Mouse (Mus musculus): ENCODE measurements around the gene Prdm11.

Gene Prdm11

DNA sequence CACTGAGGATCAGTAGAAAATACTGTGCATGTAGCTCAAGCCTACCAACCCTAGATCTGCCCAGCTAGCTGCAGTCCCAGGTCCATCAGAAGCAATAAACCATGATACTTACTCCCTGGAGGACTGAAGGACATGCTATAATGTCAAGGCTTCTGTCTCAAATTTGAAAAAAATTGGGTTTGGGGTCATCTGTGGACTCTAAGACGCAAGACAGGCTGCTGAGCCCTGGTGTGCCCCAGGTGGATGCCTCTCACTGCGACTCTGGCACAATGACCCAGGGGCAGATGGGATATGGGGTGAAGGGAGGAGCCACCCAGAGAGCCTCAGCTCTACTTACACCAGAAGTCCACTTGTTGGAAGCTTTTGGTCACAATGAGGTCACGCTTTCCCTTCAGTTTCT is 33.0 kb downstream of the Prdm11 start:
- DNase-seq (ENCODE audit: extremely low read depth, low read depth, low spot score), result no peak

DNA sequence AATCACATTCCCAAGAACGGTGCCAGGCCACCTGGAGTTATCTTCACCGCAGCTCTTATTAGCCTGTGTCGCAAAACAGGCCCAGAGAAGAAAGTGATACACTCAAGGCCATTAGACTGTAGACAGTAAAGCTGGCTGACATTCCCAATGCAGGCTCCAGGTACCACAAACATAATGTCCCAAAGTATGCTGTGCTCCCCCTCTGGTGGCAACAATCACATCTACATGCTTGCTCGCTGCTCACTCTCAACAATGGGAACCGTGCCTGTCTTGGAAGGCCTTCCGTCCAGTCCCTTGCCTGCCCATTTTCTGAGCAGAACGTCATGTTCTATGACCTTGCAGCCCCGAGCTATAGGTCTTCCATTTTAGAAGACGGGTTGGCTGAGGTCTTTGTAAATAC is 34.0 kb downstream of the Prdm11 start:
- no peak for DNase-seq (ENCODE audit: extremely low read depth, low read depth, low spot score)

DNA sequence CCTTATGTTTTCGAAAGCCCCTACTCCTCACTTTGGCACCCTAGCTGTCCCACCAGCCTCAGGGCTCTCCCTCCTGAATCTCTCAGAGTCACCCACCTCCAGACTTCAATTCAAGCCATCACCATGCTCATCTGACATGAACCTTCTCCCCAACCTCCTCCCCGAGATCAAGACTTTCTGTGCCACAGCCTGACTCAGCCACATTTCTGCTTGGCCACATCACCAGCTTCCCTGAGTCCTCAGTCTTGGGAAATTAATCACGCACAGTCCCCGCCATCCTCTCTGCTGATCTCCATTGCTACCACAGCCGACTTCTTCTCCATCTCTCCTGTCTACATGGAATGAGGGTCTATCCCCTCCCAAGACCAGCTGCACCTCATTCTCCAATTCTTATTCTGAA is 34.5 kb downstream of the Prdm11 start:
- no peak for DNase-seq (ENCODE audit: extremely low read depth, low read depth, low spot score)

DNA sequence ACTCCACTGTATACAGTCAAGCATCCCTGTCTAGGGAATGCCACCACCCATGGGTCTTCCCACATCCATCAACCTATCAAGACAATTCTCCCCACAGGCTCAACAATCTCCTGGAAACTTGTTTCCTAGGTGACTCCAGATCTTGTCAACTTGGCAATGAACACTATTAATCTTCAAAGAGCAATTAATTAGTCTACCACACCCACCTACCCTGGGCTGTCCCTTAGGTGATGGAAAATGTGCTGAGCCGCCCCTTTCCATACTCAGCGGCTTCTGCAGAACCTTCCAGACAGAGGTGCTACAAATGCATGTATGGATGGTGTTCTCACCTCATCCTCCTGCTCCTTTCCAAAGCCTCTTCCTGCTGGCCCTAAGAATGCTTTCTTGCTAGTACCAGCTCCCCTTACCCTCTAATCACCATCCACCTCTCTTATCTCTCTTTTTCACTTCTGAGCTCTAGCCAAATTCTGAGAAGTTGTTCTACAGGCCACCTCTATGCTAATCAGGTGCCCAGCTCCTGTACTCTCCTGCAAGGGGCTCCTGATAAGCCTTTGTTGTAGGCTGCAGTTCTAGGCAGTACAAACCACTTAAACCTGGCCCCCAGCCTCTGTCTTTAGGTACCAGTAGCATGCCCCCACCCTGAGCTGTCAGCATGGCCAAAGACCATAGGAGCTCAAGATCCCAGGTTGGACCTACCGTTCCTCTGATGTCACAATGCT is 37.8 kb downstream of the Prdm11 start:
- no peak for DNase-seq (ENCODE audit: extremely low read depth, low read depth, low spot score)

DNA sequence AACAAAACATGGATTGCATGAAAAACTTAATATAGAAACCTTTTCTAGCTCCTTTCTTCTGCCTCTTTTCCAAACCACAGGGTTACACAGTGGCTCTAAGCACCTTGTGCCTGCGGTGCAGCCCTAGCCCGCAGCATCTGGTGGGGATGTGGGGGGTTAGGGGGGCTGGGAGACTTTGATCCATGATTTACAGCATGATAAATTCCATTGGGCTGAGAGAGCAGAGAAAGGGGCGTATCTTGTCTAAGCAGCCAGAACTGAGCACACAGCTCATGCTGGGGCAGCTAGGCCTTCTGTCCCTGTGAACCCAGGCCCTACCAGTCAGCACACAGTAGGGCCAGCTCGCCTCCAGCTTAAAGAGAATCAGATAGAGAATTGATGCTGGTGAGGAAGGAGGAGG is 40.9 kb downstream of the Prdm11 start:
- DNase-seq (ENCODE audit: extremely low read depth, low read depth, low spot score), result no peak

DNA sequence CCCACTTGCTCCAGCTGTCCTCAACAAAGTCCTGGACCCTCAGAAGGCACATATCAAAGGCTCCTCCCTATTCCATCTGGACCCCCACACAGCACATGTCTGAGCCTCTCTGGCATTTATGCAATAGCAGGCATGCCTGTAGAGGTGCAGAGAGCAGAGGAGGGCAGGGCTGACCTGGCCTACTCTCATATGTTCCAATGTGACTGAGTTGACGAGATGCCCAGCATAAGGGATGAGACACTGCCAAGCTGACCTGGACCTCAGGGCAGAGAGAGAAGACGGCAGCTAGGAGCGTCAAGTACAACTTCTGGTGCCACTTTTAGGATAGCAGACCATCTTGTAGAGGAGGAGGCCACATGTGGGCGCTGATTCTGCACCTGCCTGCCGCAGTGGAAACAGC is 54.0 kb downstream of the Prdm11 start:
- no peak for DNase-seq (ENCODE audit: extremely low read depth, low read depth, low spot score)

DNA sequence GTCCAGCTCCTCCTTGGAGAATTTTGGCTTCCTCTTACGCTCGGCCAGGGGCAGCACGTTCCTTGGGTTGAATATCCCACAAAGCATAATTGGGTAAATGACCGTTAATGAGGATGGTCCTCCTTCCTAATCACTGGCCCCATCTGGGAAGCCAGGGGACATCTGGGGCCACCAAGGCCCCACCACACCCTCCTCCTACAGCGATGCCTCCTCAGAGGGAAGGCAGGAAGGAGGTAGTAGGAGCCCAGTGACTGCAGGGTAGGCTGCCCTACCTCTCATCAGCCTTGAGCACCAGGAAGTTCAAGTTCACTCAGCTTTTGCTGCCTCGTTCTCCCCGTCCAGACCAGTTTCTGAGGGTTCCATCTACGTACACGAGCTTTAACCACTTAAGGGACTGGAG is 56.4 kb downstream of the Prdm11 start:
- no peak for DNase-seq (ENCODE audit: extremely low read depth, low read depth, low spot score)

GRCm38 (mm10) chr2:92987901-92988631 is 57.9 kb downstream of the Prdm11 start:
- no peak for DNase-seq (ENCODE audit: extremely low read depth, low read depth, low spot score)

DNA sequence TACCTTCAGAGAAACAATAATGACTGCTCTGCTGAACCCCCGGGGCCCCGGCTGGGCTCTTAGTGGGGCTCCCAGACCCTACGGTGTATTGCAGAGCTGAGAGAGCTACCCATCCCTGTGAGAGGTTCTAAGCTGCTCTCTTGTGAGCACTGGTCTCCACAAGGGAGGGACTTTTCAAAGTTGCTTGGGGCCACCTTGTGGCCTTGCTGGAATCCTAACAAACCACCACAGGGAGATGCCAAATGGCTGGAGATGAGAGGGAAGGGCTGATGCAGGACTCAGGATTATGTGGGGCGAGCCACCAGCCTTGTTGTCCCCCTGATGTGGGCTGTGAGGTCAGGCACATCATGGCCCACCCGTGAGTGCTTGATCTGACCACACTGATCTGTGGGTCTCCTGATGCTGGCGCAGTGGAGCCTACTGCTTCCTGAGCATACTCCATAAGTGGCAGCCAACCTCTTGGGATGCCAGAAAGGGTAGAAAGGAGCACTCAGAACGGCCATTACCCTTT is 58.8 kb downstream of the Prdm11 start:
- DNase-seq (ENCODE audit: extremely low read depth, low read depth, low spot score), result no peak

- DNase-seq (ENCODE audit: extremely low read depth, low read depth, low spot score), result no peak
Observed at GRCm38 (mm10) chr2:92985600-92985999, 60.4 kb downstream of the Prdm11 start.

DNA sequence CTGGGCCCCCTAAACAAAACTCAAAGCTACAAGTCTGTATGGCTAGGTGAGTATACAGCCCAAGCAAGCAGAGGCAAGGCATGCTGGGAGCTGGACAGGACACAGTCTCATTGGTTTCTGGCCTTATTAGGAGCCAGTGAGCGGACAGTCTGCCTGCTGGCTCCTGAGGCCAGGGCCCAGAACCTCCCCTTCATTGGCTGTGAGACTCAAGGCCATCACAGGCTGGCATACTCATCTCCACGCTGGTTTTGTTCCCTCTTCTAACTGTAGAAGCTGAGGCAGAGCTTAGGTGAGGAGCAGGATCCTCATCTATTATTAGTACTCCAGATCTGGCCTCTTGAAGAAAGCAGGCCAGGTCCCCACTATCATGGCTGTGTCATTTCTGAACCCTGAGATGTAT is 60.8 kb downstream of the Prdm11 start:
- DNase-seq (ENCODE audit: extremely low read depth, low read depth, low spot score), result no peak

DNA sequence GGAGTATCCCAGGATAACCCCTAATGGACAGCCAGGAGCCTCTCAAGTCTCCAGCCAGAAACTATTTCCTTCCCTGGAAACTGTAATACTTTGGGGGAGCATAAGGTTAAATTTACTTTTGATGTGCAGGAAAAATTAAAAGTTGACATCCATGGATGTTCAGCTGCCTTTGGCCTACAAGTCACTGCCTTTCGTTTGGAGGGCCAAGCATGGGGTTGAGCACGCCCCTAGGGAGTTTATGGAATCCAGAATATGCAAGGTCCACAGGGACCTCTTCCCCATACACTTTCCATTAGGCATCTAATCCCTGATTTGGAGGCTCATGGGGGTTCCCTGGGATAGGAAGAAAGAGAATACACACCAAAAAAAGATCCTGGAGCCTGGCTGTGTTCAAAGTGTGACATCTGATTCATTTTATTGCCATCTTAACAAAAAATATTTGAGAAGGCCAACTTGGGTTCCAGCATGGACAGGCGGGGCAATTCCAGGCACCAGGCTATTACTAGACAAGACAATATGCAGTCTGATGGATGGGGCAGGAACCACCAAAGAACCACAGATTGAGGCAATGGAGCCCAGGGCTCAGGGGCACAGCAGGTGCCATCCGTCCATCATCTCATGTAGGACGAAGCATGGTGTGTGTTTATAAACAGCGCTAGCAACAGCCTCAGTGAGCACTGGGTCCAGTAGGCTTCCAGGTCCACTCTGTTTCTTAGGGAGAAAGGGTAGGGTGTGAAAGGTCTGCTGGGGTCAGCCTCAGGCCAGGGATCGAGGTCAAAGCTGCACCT is 61.5 kb downstream of the Prdm11 start:
- DNase-seq (ENCODE audit: extremely low read depth, low read depth, low spot score), result no peak

- no peak for DNase-seq (ENCODE audit: extremely low read depth, low read depth, low spot score)
Observed at GRCm38 (mm10) chr2:92983273-92983620, 62.7 kb downstream of the Prdm11 start.

- DNase-seq (ENCODE audit: extremely low read depth, low read depth, low spot score), result no peak
Observed at GRCm38 (mm10) chr2:92982591-92983272, 63.2 kb downstream of the Prdm11 start.

GRCm38 (mm10) chr2:92980165-92980564 is 65.8 kb downstream of the Prdm11 start:
- DNase-seq (ENCODE audit: extremely low read depth, low read depth, low spot score), result no peak

DNA sequence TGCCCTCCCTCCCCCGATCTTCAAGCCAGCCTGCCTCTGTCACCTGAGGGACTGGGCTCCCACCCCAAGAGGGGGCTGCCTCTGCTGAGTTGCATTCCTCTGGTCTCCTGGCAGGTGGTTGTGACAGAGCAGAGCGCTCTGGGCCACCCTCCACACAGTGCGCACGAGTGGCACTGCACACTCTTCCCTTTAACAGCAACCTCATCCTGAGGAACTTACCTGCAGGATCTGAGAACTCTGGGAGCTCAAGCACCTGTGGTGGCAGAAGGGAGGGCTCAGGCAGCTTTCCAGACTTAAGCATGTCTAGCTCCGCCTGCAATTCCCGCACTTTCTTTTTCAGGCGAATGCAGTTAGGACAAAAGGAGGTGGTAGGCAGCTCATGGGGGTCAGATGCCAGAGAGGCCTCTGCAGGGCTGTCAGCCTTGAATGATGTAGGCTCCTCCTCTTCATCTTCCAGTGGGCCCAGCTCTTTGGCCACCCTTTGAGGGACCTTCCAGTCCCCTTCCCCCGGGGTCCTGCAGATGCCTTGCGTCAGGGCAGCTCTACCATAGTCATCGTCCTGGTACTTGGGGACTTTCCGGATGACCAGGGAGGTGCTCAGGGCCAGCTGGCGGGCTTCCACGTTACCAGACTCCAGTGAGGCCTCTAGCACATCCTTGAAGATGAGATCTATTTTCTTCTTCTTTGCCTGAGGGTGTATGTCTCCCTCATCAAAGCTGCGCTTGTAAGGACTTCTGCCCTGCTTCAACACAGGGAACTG is 70.8 kb downstream of the Prdm11 start:
- no peak for DNase-seq (ENCODE audit: extremely low read depth, low read depth, low spot score)

GRCm38 (mm10) chr2:92973646-92974045 is 72.3 kb downstream of the Prdm11 start:
- DNase-seq (ENCODE audit: extremely low read depth, low read depth, low spot score), result no peak

- no peak for DNase-seq (ENCODE audit: extremely low read depth, low read depth, low spot score)
Observed at GRCm38 (mm10) chr2:92972071-92972470, 73.9 kb downstream of the Prdm11 start.

DNA sequence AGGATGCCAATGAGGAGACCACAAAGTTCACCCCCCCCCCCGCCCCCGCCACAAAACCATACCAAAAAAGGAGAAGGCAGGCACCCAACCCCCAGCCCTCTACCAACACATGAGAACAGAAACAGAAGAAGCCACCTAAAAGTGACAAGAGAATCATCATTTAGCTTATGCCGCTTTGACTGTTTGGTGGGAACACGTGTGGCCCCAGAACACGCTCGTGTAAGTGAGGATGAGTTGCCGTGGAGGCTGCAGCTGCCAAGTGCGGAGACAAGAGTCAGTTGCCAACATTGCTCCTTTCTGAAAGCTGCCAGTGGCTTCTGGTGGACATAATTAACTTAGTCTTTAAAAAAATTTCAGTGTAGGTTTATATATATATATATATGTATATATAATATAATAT is 74.4 kb downstream of the Prdm11 start:
- DNase-seq (ENCODE audit: extremely low read depth, low read depth, low spot score), result no peak

DNA sequence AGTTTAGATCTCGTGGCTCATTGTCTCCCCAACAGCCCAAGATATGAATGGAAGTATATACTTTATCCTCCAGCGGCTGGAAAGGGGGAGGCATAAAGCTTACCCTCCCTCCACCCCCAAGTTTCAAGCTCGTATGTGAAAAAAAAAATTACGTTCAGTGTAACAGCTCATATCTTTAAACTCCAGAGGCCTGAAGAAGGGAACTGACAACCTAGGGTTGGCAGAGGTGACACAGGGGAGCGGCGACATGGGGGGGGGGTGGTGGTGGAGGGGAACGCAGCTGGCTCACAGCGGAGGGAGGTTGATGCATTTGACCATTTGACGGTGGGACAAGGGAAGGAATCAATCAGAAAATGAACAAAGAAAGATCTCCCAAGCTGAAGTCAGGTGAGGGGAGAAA is 74.9 kb downstream of the Prdm11 start:
- DNase-seq (ENCODE audit: extremely low read depth, low read depth, low spot score), result no peak

DNA sequence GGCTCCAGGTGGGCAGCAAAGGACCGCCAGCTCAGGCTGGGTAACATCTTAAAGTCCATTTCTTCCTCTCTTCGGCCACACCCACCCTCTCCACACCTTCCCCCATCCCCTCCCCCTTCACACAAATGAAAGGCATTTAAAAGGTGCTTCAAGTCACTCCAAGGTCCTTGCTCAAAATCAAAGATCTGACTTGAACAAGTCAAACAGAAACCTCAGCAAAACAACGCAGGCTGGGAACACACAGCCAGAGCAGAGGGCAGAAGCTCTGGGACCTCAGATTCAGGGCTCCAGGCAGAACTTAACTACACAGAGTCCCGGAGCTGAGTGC is 78.2 kb downstream of the Prdm11 start:
- DNase-seq (ENCODE audit: extremely low read depth, low read depth, low spot score), result no peak

Data from fat pad, adult 2 months (tissue).